Mouse (Mus musculus): Measurements from ENCODE around the gene Pgpep1l.

Gene Pgpep1l

DNA sequence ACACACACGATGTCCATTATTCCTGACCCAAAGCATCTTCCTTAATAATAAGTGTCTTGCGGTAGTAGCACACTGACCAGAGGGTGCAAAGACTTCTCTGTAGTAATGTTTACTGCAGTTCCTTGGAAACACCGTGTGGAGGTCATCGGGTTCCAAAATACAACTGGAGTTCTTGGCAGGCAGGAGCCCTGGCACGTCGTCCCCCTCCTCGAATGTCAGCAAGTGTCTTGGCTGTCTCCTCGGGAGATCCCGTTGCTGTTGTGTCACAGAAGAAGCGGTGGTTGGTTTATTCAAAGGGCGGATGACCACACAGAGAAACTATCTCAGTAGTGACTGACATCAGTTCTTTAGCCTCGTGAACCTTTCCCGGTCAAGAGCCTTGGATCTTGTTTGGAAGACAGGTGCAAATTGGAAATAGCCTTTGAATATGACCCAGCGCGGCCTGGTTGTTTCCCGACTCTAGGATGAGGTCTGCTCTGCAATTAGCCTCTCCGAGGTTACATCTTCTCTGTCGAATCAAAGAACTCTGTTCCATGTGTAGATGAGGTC, 48.4 kb downstream of the Pgpep1l start:
- DNase-seq (ENCODE audit: low read depth, low spot score) = no peak

DNA sequence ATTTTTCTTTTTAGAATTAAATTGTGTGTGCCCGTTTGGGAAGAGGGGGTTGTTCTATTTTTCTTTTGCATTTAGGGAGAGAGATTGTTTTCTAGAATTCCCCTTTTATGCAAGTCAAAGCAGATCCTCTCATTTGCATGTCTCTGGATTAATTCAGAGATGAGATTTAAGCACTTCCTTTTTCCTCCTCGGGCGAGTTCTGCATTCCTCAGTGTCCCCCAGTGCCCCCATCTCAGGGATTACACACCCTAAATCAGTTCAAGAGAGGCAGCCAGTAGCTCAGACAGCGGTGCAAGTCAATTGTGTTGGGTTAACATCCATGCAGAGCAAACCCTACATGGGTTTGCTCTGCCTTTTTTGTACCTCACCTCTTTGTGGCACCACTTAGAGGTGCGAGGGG, 50.2 kb downstream of the Pgpep1l start:
- DNase-seq (ENCODE audit: low read depth, low spot score) = no peak

DNA sequence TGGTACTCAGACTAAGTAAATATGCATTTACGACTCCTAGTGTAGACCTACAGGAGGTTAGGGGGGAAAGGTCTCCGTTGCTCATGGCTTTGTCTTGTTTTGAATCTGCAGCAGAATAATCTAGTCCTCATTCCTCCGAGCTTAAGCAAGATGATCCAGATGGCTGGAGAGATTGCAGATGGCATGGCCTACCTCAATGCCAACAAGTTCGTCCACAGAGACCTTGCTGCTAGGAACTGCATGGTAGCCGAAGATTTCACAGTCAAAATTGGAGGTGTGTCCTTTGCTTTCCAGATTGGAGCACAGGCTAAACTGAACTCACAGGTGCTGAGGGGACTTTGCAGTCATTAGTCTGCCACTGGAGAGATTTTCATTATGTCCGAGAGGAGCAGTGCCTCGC, 52.1 kb downstream of the Pgpep1l start:
- no peak for DNase-seq (ENCODE audit: low read depth, low spot score)

DNA sequence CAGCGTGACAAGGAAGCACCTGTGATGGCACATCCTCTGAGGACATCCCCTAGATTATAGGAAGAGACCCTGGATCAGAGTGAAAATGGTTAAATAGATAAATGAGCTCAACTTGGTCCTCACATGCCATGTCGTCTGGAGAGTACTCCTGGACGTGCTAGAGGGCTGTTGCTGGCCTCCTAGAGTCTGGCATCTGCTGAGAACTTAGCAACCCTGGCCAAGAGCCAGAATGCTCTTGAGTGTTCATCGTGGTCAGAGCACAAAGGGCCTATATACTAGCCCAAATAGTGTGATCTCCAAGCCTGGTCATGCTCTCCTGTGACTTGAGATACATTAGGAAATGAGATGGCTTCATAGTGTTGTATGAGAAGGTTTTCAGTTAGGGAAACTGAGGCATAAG, 53.6 kb downstream of the Pgpep1l start:
- no peak for DNase-seq (ENCODE audit: low read depth, low spot score)

DNA sequence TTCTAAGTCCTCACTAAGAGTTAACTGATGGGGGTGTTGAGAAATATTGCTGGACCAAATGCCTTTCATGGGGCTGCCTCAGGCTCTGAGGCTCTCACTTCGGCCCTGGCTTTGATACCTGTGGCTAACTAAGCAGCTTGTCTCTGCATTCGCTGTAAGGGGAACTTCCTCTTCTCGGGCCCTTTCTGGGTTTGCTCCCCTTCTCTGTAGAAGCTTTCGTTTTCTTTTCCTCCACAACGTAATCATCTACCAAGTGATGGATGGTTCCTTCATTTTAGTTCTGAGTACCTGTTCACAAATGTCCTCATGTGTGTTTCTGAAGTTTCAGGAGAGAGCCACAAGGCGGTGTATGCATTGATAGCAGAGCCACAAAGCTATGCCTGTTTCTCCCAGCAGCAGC, 55.0 kb downstream of the Pgpep1l start:
- DNase-seq (ENCODE audit: low read depth, low spot score) = no peak

DNA sequence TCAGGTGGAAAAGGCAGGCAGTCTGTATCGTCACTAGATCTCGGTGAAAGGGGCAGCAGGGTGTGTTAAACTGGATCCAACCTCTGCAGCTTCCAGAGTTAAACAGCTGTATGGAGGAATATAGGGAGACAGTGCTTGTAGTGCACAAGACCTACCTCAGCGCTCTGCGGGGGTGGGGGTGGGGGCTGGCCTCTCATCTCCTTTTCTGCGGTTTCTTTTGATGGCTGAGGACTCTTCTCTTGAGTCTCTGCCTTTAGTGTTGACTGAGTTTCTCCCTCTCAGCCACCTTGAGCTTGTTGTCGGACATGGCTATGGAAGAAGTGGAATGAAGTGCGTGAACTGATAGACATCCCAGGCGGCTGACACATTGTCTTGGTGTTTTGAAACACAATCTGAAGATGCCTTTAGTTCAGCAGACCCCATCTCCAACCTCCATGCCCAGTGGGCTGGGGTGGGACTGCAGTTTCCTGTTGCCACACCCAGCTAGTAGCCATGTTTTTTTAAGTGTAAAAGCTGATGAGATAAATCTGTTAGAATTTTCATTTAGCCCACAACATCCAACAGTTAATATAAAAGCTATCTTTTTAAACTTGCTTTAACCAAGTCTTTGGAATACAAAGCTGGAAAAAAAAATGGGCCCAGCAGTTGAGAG, 58.1 kb downstream of the Pgpep1l start:
- no peak for DNase-seq (ENCODE audit: low read depth, low spot score)

DNA sequence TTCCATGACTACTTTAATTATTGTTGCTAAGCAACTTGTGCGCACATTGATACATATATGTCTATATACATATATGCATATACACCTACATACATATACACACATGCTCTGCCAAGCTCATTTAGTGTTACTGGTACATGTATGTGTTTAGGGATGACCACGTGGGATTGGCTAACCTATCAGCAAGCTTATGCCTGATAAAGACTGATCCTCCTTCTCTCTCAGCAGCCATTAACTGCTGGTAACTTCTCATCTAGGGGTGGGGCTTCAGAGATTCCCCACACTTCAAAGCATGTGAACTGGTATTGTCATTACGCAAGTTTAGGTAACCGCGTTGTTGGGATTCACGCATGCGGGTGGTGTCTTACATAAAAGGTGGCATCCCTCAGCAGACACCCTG, 64.4 kb downstream of the Pgpep1l start:
- DNase-seq (ENCODE audit: low read depth, low spot score) = no peak

DNA sequence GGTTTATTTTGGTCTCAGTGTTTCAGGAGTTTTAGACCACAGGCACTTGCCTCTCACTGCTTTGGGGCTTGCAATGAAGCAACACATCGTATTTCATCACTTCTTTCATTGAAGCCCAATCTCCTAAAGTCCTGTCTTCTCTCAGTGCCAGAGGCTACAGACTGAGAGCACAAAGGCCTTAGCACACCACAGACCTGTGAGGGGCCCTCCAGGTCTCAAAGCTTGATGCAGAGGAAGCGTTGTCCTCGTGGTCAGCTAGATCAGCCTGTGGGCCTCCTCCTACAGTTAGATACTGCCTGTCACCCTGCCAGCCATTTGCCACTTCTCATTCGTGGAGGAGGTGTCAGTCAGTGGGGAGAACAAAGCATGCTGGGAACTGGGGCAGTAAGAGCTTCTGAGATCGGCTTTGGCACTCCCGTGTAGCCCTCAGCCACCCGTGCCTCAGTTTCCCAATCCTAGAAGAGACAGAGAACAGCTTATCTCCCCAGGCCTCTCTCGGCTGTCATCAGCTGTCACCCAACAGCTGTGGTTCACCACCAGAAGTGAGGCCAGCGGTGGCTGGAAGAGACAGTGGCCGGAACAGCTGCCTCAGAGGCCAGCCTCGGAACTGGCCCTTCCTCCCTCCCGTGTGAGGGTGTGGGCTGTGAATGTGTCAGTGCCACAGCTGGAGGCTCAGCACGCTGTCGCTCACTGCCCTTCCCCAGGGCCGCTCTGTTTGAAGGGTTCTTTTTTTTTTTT, 69.9 kb downstream of the Pgpep1l start:
- DNase-seq (ENCODE audit: low read depth, low spot score) = no peak

DNA sequence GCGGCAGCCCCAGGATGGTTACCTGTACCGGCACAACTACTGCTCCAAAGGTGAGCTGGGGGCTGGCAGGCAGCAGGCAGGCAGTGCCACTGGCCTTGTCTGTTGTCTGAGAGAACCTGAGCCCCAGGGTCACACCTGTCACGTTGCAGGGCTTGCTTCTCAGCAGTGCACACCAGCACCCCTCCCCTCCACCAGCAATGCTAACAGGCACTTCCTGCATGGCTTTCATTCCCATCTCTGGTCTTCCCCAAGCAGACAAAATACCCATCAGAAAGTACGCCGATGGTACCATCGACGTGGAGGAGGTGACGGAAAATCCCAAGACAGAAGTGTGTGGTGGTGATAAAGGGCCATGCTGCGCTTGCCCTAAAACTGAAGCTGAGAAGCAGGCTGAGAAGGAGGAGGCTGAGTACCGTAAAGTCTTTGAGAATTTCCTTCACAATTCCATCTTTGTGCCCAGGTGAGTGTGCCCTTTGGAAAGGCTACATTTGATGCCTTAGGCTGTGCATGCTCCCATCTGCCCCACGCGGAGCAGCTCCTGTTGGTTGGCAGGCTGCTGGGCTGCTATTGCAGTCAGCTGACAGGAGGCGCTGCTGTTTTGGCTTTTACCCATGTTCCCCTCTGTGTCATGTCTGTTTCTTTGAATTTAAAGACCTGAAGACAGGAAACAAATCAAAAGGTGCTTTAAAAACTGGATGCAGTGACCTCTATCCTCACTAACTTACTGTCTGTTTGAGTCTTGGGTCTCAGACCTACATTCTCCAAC, 74.2 kb downstream of the Pgpep1l start:
- DNase-seq (ENCODE audit: low read depth, low spot score) = no peak

DNA sequence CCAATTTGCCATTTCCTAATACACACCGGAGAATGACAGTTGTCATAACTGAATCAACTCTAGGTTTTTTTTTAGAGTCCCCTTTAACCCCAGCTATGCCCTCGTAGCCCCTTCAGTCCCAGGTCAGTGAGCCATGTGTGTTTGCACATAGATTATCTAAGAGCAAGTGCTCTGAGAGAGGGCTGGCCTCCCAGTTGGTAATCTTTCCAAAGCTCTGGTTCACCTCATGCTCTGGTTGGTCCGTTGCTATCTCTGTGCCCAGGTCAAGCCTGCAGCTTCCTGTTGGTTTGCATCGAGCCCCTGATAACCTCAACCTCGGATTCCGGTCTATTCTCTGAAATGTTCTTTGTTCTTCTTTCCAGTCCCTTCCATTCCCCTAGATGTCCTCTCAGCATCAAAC, 74.8 kb downstream of the Pgpep1l start:
- DNase-seq (ENCODE audit: low read depth, low spot score) = no peak
